ENCODE assay signal across 13 mouse cellular contexts in genomic region chr13:105444895-105445281, GRCm38 (mm10). TPM values are rescaled to one million over a fixed set of nuclear protein-coding genes. Genes with fewer than 3 reads are reported as not detected.
A peak's percentile ranks its signal among the peaks of the same experiment; 100 is the strongest.
DNase-seq lines count a peak whose midpoint lies in the region; ATAC-seq and TF ChIP-seq lines count a peak whose summit lies in the region.
"Had no signal": no experiment of that assay in that cellular context is flagged by ENCODE, and none has a peak within 500 bp of the region (broad histone marks: within the 10 kb centered on the region; RNA-seq: fewer than 3 reads in every experiment).

No protein-coding gene starts in this region.

- peak overlapping the region; percentile 66 for H3K4me2 ChIP-seq in forebrain, embryonic 12.5 days
- peak overlapping the region; percentile 50 for H3K4me2 ChIP-seq in midbrain, embryonic 12.5 days (replicated peaks)

- H3K27ac ChIP-seq in layer of hippocampus, adult 2 months: peak overlapping the region; percentile 94
- no peak overlapping the region for H3K27ac ChIP-seq in forebrain, embryonic 12.5 days
- H3K27ac ChIP-seq in midbrain, embryonic 12.5 days (replicated peaks): no peak overlapping the region
- H3K27ac ChIP-seq: kidney, postnatal 0 days; limb, embryonic 15.5 days had no signal

- intact Hi-C loops in heart, postnatal 25 days (cut with DNase I): loop anchor here (10.0 kb wide), 1 partner anchor 1470 kb away; no protein-coding TSS in a partner anchor

- ATAC-seq in forebrain, embryonic 12.5 days (ENCODE audit: low FRiP score): peak; percentile 44; the same call in 1 of the 2 replicates
- ATAC-seq in midbrain, embryonic 12.5 days (ENCODE audit: low FRiP score, low read depth): peak; percentile 57; the same call in 1 of the 2 replicates

- 0 out of 2 replicates have a peak overlapping the region, but pooled peaks have one; percentile 2 for H3K9ac ChIP-seq in forebrain, embryonic 12.5 days
- no peak overlapping the region for H3K9ac ChIP-seq in midbrain, embryonic 12.5 days (replicated peaks)
- H3K9ac ChIP-seq: limb, embryonic 15.5 days had no signal

- TF ChIP-seq CTCF in layer of hippocampus, adult 2 months (conservative IDR thresholded peaks at IDR 0.05): no peak

- H3K9me3 ChIP-seq in forebrain, embryonic 12.5 days: no peaks in the 10 kb centered on the region
- H3K9me3 ChIP-seq in midbrain, embryonic 12.5 days: no peaks in the 10 kb centered on the region
- H3K9me3 ChIP-seq: limb, embryonic 15.5 days had no signal

- peak overlapping the region; percentile 76 for H3K4me3 ChIP-seq in layer of hippocampus, adult 2 months
- peak overlapping the region; percentile 41 for H3K4me3 ChIP-seq in forebrain, embryonic 12.5 days (replicated peaks)
- peak overlapping the region; percentile 39 for H3K4me3 ChIP-seq in midbrain, embryonic 12.5 days
- H3K4me3 ChIP-seq: erythroblast, embryonic 14.5 days; limb, embryonic 15.5 days had no signal

- peak in 1 of 2 experiments; percentile 29 for DNase-seq in layer of hippocampus, adult 2 months (ENCODE audit: low spot score in 2 of 2)
- DNase-seq in layer of hippocampus, postnatal 14 days (ENCODE audit: low spot score in 2 of 2): no peak
- peak; percentile 12 for DNase-seq in R1 (ENCODE audit: low read depth, low spot score)
- DNase-seq in thymus, postnatal 36 days: no peak
- DNase-seq in heart, postnatal 25 days (ENCODE audit: low spot score): no peak
- no peak for DNase-seq in lung, adult 18-20 months

- H3K4me1 ChIP-seq in forebrain, embryonic 12.5 days: peaks cover 16% of the 10 kb centered on the region
- 0 out of 2 replicates have a peak, but pooled peaks cover 10% of the 10 kb centered on the region for H3K4me1 ChIP-seq in midbrain, embryonic 12.5 days
- H3K4me1 ChIP-seq: limb, embryonic 15.5 days had no signal

- H3K27me3 ChIP-seq in forebrain, embryonic 12.5 days: peaks cover 41% of the 10 kb centered on the region
- peaks cover 42% of the 10 kb centered on the region for H3K27me3 ChIP-seq in midbrain, embryonic 12.5 days

- H3K36me3 ChIP-seq in forebrain, embryonic 12.5 days (replicated peaks): no peaks in the 10 kb centered on the region
- no peaks in the 10 kb centered on the region for H3K36me3 ChIP-seq in midbrain, embryonic 12.5 days
- H3K36me3 ChIP-seq: limb, embryonic 15.5 days had no signal

- 1% methylated on average over 26 of the region's 26 CpGs for WGBS in forebrain, embryonic 12.5 days
- 1% methylated on average over 26 of the region's 26 CpGs for WGBS in midbrain, embryonic 12.5 days

RNA-seq across cellular contexts. Expression of gene Htr1a, which starts 1.4 kb away (rescaled TPM):
- total RNA-seq in layer of hippocampus, adult 2 months (2021): 10 to 100 TPM; 34.6 to 39.7 TPM
- 10 to 100 TPM; 21.6 to 24.0 TPM for total RNA-seq in layer of hippocampus, postnatal 14 days (2021)
- polyA plus RNA-seq in forebrain, embryonic 12.5 days (2016; fragmentation: Nextera tagmentation; extraction: Ambion mirVana): 0.26 TPM in 2 replicates
- polyA plus RNA-seq in midbrain, embryonic 12.5 days (2016; fragmentation: Nextera tagmentation; extraction: Ambion mirVana): 0.11 and 0.12 TPM in 2 replicates
- not detected for total RNA-seq in heart, postnatal 25 days (2021)
- total RNA-seq: megakaryocyte progenitor cell, adult 5-6 weeks had no signal
- polyA plus RNA-seq: erythroblast, embryonic 14.5 days; heart, embryonic 14.5 days; kidney, postnatal 0 days had no signal

Comparison
In these comparisons a context has a peak if more than half of its experiments do, and no peak if none do; other contexts are left out.
1. RNA of gene Htr1a, which starts 1.4 kb away (total RNA-seq): 34.6 to 39.7 TPM in layer of hippocampus, adult 2 months and 21.6 to 24.0 TPM in layer of hippocampus, postnatal 14 days; not detected in heart, postnatal 25 days; every median in the first group is over 10 times any median in the second.
2. Peak in every context shown above with its lines, with median percentiles within 50 percentile points of each other: H3K4me3 ChIP-seq.